Mouse (Mus musculus): ENCODE results near the gene Prpf3. TPM values are rescaled to one million over a fixed set of nuclear protein-coding genes. Genes with fewer than 3 reads are reported as not detected.
"Not testable (repeated sequence)": the region's sequence is repeated elsewhere in the genome, so short reads cannot be mapped to it uniquely, and the experiment has no call there.

Prpf3 gene
- 32.2 and 36.3 TPM in 2 replicates for polyA plus RNA-seq (2015; fragmentation: Nextera tagmentation; extraction: Ambion mirVana)

- peaks cover 27% of the 10 kb centered on the region for H3K36me3 ChIP-seq
These were observed at the start of gene Prpf3 for GRCm38 (mm10) chr3:95855502-95856089. TSS of gene Prpf3 (minus strand) at chr3:95855885.

GRCm38 (mm10) chr3:95904568-95904967, 48.9 kb upstream of the Prpf3 start, which contains the start of gene Car14:
TSS of gene Car14 (minus strand) at chr3:95904691.
- Histone ChIP-seq H3K4me2 (peak within 1 kb of the TSS; percentile 69), H3K9me3 (replicated peaks) (no peaks in the 10 kb centered on the region), H3K9ac (replicated peaks) (peak within 1 kb of the TSS; percentile 26), H3K27ac (replicated peaks) (no peak within 1 kb of the TSS), H3K36me3 (no peaks in the 10 kb centered on the region), H3K27me3 (replicated peaks) (peaks cover 18% of the 10 kb centered on the region), H3K4me3 (replicated peaks) (peak within 1 kb of the TSS; percentile 36), H3K4me1 (peaks cover 34% of the 10 kb centered on the region)
- WGBS: 2% methylated on average over 15 of the region's 15 CpGs
- ATAC-seq (ENCODE audit: low FRiP score): no peak

More at GRCm38 (mm10) chr3:95855502-95856089, at the start of gene Prpf3:
- Histone ChIP-seq H3K27ac (replicated peaks) (peak within 1 kb of the TSS; percentile 73), H3K4me3 (replicated peaks) (peak within 1 kb of the TSS; percentile 81), H3K9me3 (replicated peaks) (no peaks in the 10 kb centered on the region), H3K4me1 (peaks cover 11% of the 10 kb centered on the region), H3K9ac (replicated peaks) (peak within 1 kb of the TSS; percentile 72), H3K4me2 (peak within 1 kb of the TSS; percentile 81), H3K27me3 (replicated peaks) (no peaks in the 10 kb centered on the region)
- WGBS: under 1% methylated on average over 56 of the region's 56 CpGs
- peak; percentile 99 for ATAC-seq (ENCODE audit: low FRiP score)

- H3K9ac ChIP-seq (replicated peaks): no peak overlapping the region
- H3K4me2 ChIP-seq: peak overlapping the region; percentile 69
- H3K4me1 ChIP-seq: peaks cover 34% of the 10 kb centered on the region
- WGBS: 2% methylated on average over 15 of the region's 15 CpGs
- H3K27ac ChIP-seq (replicated peaks): no peak overlapping the region
- peak overlapping the region; percentile 36 for H3K4me3 ChIP-seq (replicated peaks)
- ATAC-seq (ENCODE audit: low FRiP score): no peak
- H3K27me3 ChIP-seq (replicated peaks): peaks cover 18% of the 10 kb centered on the region
- no peaks in the 10 kb centered on the region for H3K9me3 ChIP-seq (replicated peaks)
- no peaks in the 10 kb centered on the region for H3K36me3 ChIP-seq
These were observed 48.2 kb upstream of the Prpf3 start for GRCm38 (mm10) chr3:95903753-95904502.

- no peak overlapping the region for H3K4me3 ChIP-seq (replicated peaks)
- no peaks in the 10 kb centered on the region for H3K9me3 ChIP-seq (replicated peaks)
- 27% methylated on average over 6 of the region's 6 CpGs for WGBS
- H3K36me3 ChIP-seq: no peaks in the 10 kb centered on the region; the same call in 1 of the 2 replicates
- H3K9ac ChIP-seq (replicated peaks): no peak overlapping the region
- ATAC-seq (ENCODE audit: low FRiP score): no peak
- H3K27me3 ChIP-seq (replicated peaks): peaks cover 15% of the 10 kb centered on the region
- H3K27ac ChIP-seq (replicated peaks): no peak overlapping the region
- H3K4me1 ChIP-seq: peaks cover 34% of the 10 kb centered on the region
- no peak overlapping the region for H3K4me2 ChIP-seq
These were observed 47.0 kb upstream of the Prpf3 start for GRCm38 (mm10) chr3:95902643-95903042.

GRCm38 (mm10) chr3:95902373-95902625, 46.6 kb upstream of the Prpf3 start:
- H3K4me1 ChIP-seq: peaks cover 34% of the 10 kb centered on the region
- no peak for ATAC-seq (ENCODE audit: low FRiP score)
- H3K27me3 ChIP-seq (replicated peaks): peaks cover 12% of the 10 kb centered on the region
- H3K27ac ChIP-seq (replicated peaks): no peak overlapping the region
- no peak overlapping the region for H3K4me2 ChIP-seq
- no peak overlapping the region for H3K9ac ChIP-seq (replicated peaks)
- H3K36me3 ChIP-seq: no peaks in the 10 kb centered on the region; the same call in 1 of the 2 replicates
- H3K9me3 ChIP-seq (replicated peaks): no peaks in the 10 kb centered on the region
- H3K4me3 ChIP-seq (replicated peaks): no peak overlapping the region

GRCm38 (mm10) chr3:95901616-95902372, 46.1 kb upstream of the Prpf3 start:
- no peaks in the 10 kb centered on the region for H3K9me3 ChIP-seq (replicated peaks)
- H3K9ac ChIP-seq (replicated peaks): no peak overlapping the region
- peaks cover 11% of the 10 kb centered on the region for H3K27me3 ChIP-seq (replicated peaks)
- WGBS: 69% methylated on average over 9 of the region's 9 CpGs
- peaks cover 30% of the 10 kb centered on the region for H3K4me1 ChIP-seq
- no peak overlapping the region for H3K4me2 ChIP-seq
- no peak overlapping the region for H3K27ac ChIP-seq (replicated peaks)
- H3K36me3 ChIP-seq: no peaks in the 10 kb centered on the region; the same call in 1 of the 2 replicates
- no peak for ATAC-seq (ENCODE audit: low FRiP score)
- no peak overlapping the region for H3K4me3 ChIP-seq (replicated peaks)

GRCm38 (mm10) chr3:95899800-95900524, 44.3 kb upstream of the Prpf3 start:
- Histone ChIP-seq H3K9ac (replicated peaks) (no peak overlapping the region), H3K27me3 (replicated peaks) (peaks cover 8% of the 10 kb centered on the region), H3K4me1 (peaks cover 23% of the 10 kb centered on the region), H3K27ac (replicated peaks) (no peak overlapping the region), H3K36me3 (no peaks in the 10 kb centered on the region; the same call in 1 of the 2 replicates), H3K4me3 (replicated peaks) (no peak overlapping the region), H3K9me3 (replicated peaks) (no peaks in the 10 kb centered on the region), H3K4me2 (no peak overlapping the region)
- WGBS: 84% methylated on average over 13 of the region's 13 CpGs
- ATAC-seq (ENCODE audit: low FRiP score): no peak

GRCm38 (mm10) chr3:95895501-95895900, 39.8 kb upstream of the Prpf3 start:
- not testable (repeated sequence) for H3K9me3 ChIP-seq (replicated peaks); H3K4me3 ChIP-seq (replicated peaks); H3K36me3 ChIP-seq; H3K9ac ChIP-seq (replicated peaks); H3K27ac ChIP-seq (replicated peaks); H3K27me3 ChIP-seq (replicated peaks); ATAC-seq (ENCODE audit: low FRiP score)
- WGBS: 87% methylated on average over 7 of the region's 7 CpGs
- Histone ChIP-seq H3K4me1 (peaks cover 29% of the 10 kb centered on the region), H3K4me2 (peak overlapping the region; percentile 69)

GRCm38 (mm10) chr3:95894317-95895160, 38.9 kb upstream of the Prpf3 start:
- WGBS: 10% methylated on average over 16 of the region's 16 CpGs
- peak overlapping the region; percentile 66 for H3K4me3 ChIP-seq (replicated peaks)

GRCm38 (mm10) chr3:95893606-95894316, 38.1 kb upstream of the Prpf3 start, which contains the start of gene Aph1a:
TSS of gene Aph1a (plus strand) at chr3:95893969.
- H3K36me3 ChIP-seq; H3K27me3 ChIP-seq (replicated peaks); H3K9me3 ChIP-seq (replicated peaks): not testable (repeated sequence)
- Histone ChIP-seq H3K4me2 (peak within 1 kb of the TSS; percentile 69), H3K4me3 (replicated peaks) (peak within 1 kb of the TSS; percentile 66), H3K4me1 (peaks cover 29% of the 10 kb centered on the region), H3K27ac (replicated peaks) (peak within 1 kb of the TSS; percentile 79), H3K9ac (replicated peaks) (peak within 1 kb of the TSS; percentile 73)
- WGBS: under 1% methylated on average over 30 of the region's 43 CpGs
- peak; percentile 97 for ATAC-seq (ENCODE audit: low FRiP score)

More at GRCm38 (mm10) chr3:95894317-95895160, 38.9 kb upstream of the Prpf3 start:
- Histone ChIP-seq H3K4me1 (peaks cover 29% of the 10 kb centered on the region), H3K36me3 (no peaks in the 10 kb centered on the region; the same call in 1 of the 2 replicates), H3K9ac (replicated peaks) (peak overlapping the region; percentile 73), H3K27me3 (replicated peaks) (no peaks in the 10 kb centered on the region), H3K4me2 (peak overlapping the region; percentile 69), H3K9me3 (replicated peaks) (no peaks in the 10 kb centered on the region), H3K27ac (replicated peaks) (peak overlapping the region; percentile 79)
- ATAC-seq (ENCODE audit: low FRiP score): peak; percentile 26

Data from neural tube, embryonic 15.5 days (tissue).